Mouse (Mus musculus) neural tube, embryonic 11.5 days (tissue): ENCODE results near the gene Asb14. TPM values are rescaled to one million over a fixed set of nuclear protein-coding genes. Genes with fewer than 3 reads are reported as not detected.
"Not testable (repeated sequence)": the region's sequence is repeated elsewhere in the genome, so short reads cannot be mapped to it uniquely, and the experiment has no call there.

Source experiments
- ATAC-seq: fragments of 200-750 bp; cut with Nextera tagmentation; 2 replicates; pipeline ENCODE4 v1.8.0; 2017; ENCODE audit warnings: moderate number of reproducible peaks, mild to moderate bottlenecking, moderate TSS enrichment, moderate library complexity; ENCODE audit not compliant: insufficient read depth, low FRiP score, low TSS enrichment
- DNase-seq: peaks from one replicate; pipeline ENCODE4 v3.0.0-alpha.2; 2015; ENCODE audit warnings: low spot score
- H3K27ac ChIP-seq: fragments of 300-500 bp; sonication (generic); 2 replicates; pipeline ENCODE4 v1.5.1; 2014; ENCODE audit warnings: low read depth, mild to moderate bottlenecking, low read length
- H3K27me3 ChIP-seq: fragments of 300-500 bp; sonication (generic); 2 replicates; pipeline ENCODE4 v1.6.1; 2014; ENCODE audit warnings: mild to moderate bottlenecking, low read length, mixed read lengths; ENCODE audit not compliant: control insufficient read depth, insufficient read depth
- H3K36me3 ChIP-seq: fragments of 300-500 bp; sonication (generic); 2 replicates; pipeline ENCODE4 v1.6.1; 2014; ENCODE audit warnings: mild to moderate bottlenecking, low read length, moderate library complexity, mixed read lengths; ENCODE audit not compliant: control insufficient read depth, insufficient read depth
- H3K4me1 ChIP-seq: fragments of 300-500 bp; sonication (generic); 2 replicates; pipeline ENCODE4 v1.6.1; 2014; ENCODE audit warnings: low read length, mixed read lengths; ENCODE audit not compliant: control insufficient read depth, insufficient read depth
- H3K4me2 ChIP-seq: fragments of 300-500 bp; sonication (generic); 2 replicates; pipeline ENCODE4 v1.6.1; 2014; ENCODE audit warnings: low read depth, mild to moderate bottlenecking, moderate library complexity
- H3K4me3 ChIP-seq: fragments of 300-500 bp; sonication (generic); 2 replicates; pipeline ENCODE4 v1.5.1; 2014; ENCODE audit warnings: low read depth, low read length
- H3K9ac ChIP-seq: fragments of 300-500 bp; sonication (generic); 2 replicates; pipeline ENCODE4 v1.6.1; 2014; ENCODE audit warnings: mild to moderate bottlenecking, low read length
- H3K9me3 ChIP-seq: fragments of 300-500 bp; sonication (generic); 2 replicates; pipeline ENCODE4 v1.6.1; 2016; ENCODE audit warnings: low read length; ENCODE audit not compliant: control insufficient read depth
- WGBS: fragments of 180-500 bp; shearing (Covaris S2); extraction: QIAGEN DNeasy Blood & Tissue Kit; methylation state at CpG from one replicate; pipeline ENCODE4 v1.1.7; 2014; 5-methylcytosine and 5-hydroxymethylcytosine counted together
- polyA plus RNA-seq: library from polyadenylated mRNA; unstranded; fragments of >200 nt; fragmentation: Nextera tagmentation; extraction: Ambion mirVana; gene quantifications from 2 replicates; pipeline ENCODE4 v1.2.1, GENCODE M21; 2014

The Asb14 gene
- polyA plus RNA-seq, 1 experiment from 2014 or later: not detected

GRCm38 (mm10) chr14:26881700-26882099 is 12.7 kb upstream of the Asb14 start:
- DNase-seq: no peak
- Histone ChIP-seq H3K27me3 (no peaks in the 10 kb centered on the region), H3K4me2 (no peak overlapping the region), H3K4me3 (no peak overlapping the region), H3K9ac (no peak overlapping the region), H3K27ac (no peak overlapping the region), H3K4me1 (no peaks in the 10 kb centered on the region), H3K9me3 (no peaks in the 10 kb centered on the region), H3K36me3 (no peaks in the 10 kb centered on the region)
- ATAC-seq: no peak
- 88% methylated on average over 5 of the region's 5 CpGs for WGBS

DNA sequence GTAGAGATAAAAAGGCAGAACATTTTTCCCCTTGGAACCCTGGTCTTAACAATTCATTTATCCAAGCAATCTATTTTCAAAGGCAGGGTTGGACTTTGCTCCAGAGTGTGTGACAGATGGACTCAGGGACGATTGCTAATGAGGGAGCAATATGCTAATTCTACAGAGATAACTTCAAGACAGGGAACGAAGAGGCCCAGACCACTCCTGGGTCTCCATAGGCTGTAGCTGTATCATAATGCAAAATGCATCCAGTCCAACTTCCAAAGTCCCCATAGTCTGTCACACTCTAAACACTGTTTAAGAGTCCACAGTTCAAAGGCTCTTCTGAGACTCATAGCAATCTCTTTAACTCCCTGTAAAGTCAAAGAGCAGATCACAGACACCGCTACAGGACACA is 7.1 kb upstream of the Asb14 start:
- no peak overlapping the region for H3K4me3 ChIP-seq
- no peaks in the 10 kb centered on the region for H3K9me3 ChIP-seq
- no peak overlapping the region for H3K27ac ChIP-seq
- ATAC-seq (no peak), DNase-seq (no peak)
- H3K4me2 ChIP-seq: no peak overlapping the region
- H3K4me1 ChIP-seq: no peaks in the 10 kb centered on the region
- H3K27me3 ChIP-seq: no peaks in the 10 kb centered on the region
- no peak overlapping the region for H3K9ac ChIP-seq
- H3K36me3 ChIP-seq: no peaks in the 10 kb centered on the region
- 75% methylated on average over 3 of the region's 3 CpGs for WGBS

GRCm38 (mm10) chr14:26890777-26891176 is 3.6 kb upstream of the Asb14 start:
- H3K36me3 ChIP-seq: no peaks in the 10 kb centered on the region

DNA sequence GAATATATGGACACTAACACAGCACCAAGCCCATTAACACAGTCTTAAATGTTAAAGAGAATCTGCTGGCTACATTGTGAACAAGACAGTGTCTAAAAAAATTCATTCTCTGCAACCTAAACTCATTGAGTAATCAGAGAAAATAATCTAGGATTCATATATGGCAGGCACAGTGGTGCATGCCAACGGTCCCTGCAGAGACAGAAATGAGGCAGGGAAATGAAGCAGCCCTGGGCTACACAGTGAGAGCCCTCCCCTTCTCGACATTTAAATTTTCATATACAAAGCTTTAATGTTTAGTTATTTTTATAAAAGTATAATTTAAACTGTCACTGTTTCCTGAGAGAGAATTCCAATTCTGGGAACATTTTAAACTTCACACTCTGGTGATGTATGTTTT is 5.1 kb downstream of the Asb14 start:
- no peak overlapping the region for H3K9ac ChIP-seq
- no peaks in the 10 kb centered on the region for H3K9me3 ChIP-seq
- no peak overlapping the region for H3K4me3 ChIP-seq
- 82% methylated on average over 2 of the region's 2 CpGs for WGBS
- no peak overlapping the region for H3K4me2 ChIP-seq
- DNase-seq (no peak), ATAC-seq (no peak)
- H3K4me1 ChIP-seq: no peaks in the 10 kb centered on the region
- H3K36me3 ChIP-seq: no peaks in the 10 kb centered on the region
- no peak overlapping the region for H3K27ac ChIP-seq
- H3K27me3 ChIP-seq: no peaks in the 10 kb centered on the region

More at GRCm38 (mm10) chr14:26890777-26891176, 3.6 kb upstream of the Asb14 start:
- no peaks in the 10 kb centered on the region for H3K27me3 ChIP-seq
- H3K9me3 ChIP-seq: no peaks in the 10 kb centered on the region
- H3K4me3 ChIP-seq: no peak overlapping the region
- H3K4me1 ChIP-seq: no peaks in the 10 kb centered on the region
- no peak for ATAC-seq
- no peak overlapping the region for H3K4me2 ChIP-seq
- no peak overlapping the region for H3K27ac ChIP-seq
- 92% methylated on average over 3 of the region's 3 CpGs for WGBS
- no peak for DNase-seq
- no peak overlapping the region for H3K9ac ChIP-seq

- H3K4me3 ChIP-seq: no peak overlapping the region
- no peak for ATAC-seq
- no peaks in the 10 kb centered on the region for H3K9me3 ChIP-seq
- H3K27me3 ChIP-seq: no peaks in the 10 kb centered on the region
- H3K36me3 ChIP-seq: no peaks in the 10 kb centered on the region
- no peak overlapping the region for H3K4me2 ChIP-seq
- H3K4me1 ChIP-seq: no peaks in the 10 kb centered on the region
- H3K9ac ChIP-seq: no peak overlapping the region
- WGBS: 88% methylated on average over 12 of the region's 12 CpGs
- DNase-seq: no peak
- no peak overlapping the region for H3K27ac ChIP-seq
These were observed 6.5 kb downstream of the Asb14 start for GRCm38 (mm10) chr14:26900893-26901292.

- no peak overlapping the region for H3K9ac ChIP-seq
- no peaks in the 10 kb centered on the region for H3K4me1 ChIP-seq
- H3K27ac ChIP-seq: no peak overlapping the region
- H3K4me3 ChIP-seq: no peak overlapping the region
- DNase-seq (no peak), ATAC-seq (no peak)
- H3K4me2 ChIP-seq: no peak overlapping the region
- H3K36me3 ChIP-seq: no peaks in the 10 kb centered on the region
- no peaks in the 10 kb centered on the region for H3K27me3 ChIP-seq
- H3K9me3 ChIP-seq: no peaks in the 10 kb centered on the region
- 82% methylated on average over 4 of the region's 4 CpGs for WGBS
These were observed 13.0 kb downstream of the Asb14 start for GRCm38 (mm10) chr14:26907401-26907800.

DNA sequence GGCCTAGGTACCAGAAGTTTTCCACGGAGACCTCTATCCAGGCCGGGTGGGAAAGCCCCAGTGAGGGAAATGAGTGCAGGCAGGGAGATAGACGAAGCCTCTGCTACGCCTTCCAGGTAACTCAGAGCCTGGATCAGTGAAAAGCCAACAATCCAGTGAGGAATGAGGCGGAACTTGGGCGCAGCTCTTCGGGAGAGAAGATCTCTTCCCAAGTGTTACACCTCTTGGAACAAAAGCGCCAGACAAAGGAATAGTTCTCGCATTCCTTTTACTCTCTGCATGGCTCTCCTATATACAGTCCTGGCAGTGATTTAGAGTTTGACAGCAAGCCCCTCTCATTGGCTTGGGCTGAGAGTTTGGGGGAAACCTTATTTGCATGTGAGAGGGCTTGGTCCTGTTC is 16.1 kb downstream of the Asb14 start:
- not testable (repeated sequence) for H3K4me1 ChIP-seq, H3K4me3 ChIP-seq, ATAC-seq, H3K36me3 ChIP-seq, H3K27ac ChIP-seq, H3K4me2 ChIP-seq, H3K9me3 ChIP-seq, H3K27me3 ChIP-seq, DNase-seq, H3K9ac ChIP-seq
- 46% methylated on average over 9 of the region's 9 CpGs for WGBS

- H3K27ac ChIP-seq: no peak overlapping the region
- H3K9ac ChIP-seq: no peak overlapping the region
- H3K4me3 ChIP-seq: no peak overlapping the region
- no peaks in the 10 kb centered on the region for H3K4me1 ChIP-seq
- no peak for ATAC-seq
- H3K4me2 ChIP-seq: no peak overlapping the region
- 76% methylated on average over 6 of the region's 6 CpGs for WGBS
- DNase-seq: no peak
- no peaks in the 10 kb centered on the region for H3K27me3 ChIP-seq
- H3K9me3 ChIP-seq: no peaks in the 10 kb centered on the region
- no peaks in the 10 kb centered on the region for H3K36me3 ChIP-seq
These were observed 16.8 kb downstream of the Asb14 start for GRCm38 (mm10) chr14:26911201-26911600.

DNA sequence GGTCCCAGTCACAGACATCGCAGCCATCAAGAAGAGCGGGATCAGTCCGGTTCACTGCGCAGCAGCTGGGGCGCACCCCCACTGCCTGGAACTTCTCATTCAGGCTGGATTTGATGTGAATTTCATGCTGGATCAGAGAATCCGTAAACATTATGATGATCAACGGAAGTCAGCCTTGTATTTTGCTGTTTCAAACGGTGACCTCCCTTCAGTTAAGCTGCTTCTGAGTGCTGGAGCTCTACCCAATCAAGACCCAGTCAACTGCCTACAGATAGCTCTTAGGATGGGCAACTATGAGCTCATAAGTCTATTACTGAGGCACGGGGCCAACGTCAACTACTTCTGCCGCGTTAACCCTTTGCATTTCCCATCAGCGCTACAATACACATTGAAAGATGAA is 17.5 kb downstream of the Asb14 start:
- Histone ChIP-seq H3K4me3 (no peak overlapping the region), H3K36me3 (no peaks in the 10 kb centered on the region), H3K27me3 (no peaks in the 10 kb centered on the region), H3K27ac (no peak overlapping the region), H3K9ac (no peak overlapping the region), H3K4me1 (no peaks in the 10 kb centered on the region), H3K4me2 (no peak overlapping the region), H3K9me3 (no peaks in the 10 kb centered on the region)
- DNase-seq: no peak
- 93% methylated on average over 13 of the region's 13 CpGs for WGBS
- no peak for ATAC-seq
